Mouse (Mus musculus): ENCODE data around the gene Gm49342.

Gene Gm49342

GRCm38 (mm10) chr14:50976674-50977073 is 32.4 kb downstream of the Gm49342 start:
- no peak for TF ChIP-seq GATA4 (IDR thresholded peaks at IDR 0.05; ENCODE audit: insufficient replicate concordance, low read length)

GRCm38 (mm10) chr14:50979631-50980030 is 35.3 kb downstream of the Gm49342 start:
- no peak for TF ChIP-seq GATA4 (IDR thresholded peaks at IDR 0.05; ENCODE audit: insufficient replicate concordance, low read length)

- no peak for TF ChIP-seq GATA4 (IDR thresholded peaks at IDR 0.05; ENCODE audit: insufficient replicate concordance, low read length)
These were observed 36.9 kb downstream of the Gm49342 start for GRCm38 (mm10) chr14:50981207-50981606.

- TF ChIP-seq GATA4 (IDR thresholded peaks at IDR 0.05; ENCODE audit: insufficient replicate concordance, low read length) = no peak
These were observed 37.5 kb downstream of the Gm49342 start for GRCm38 (mm10) chr14:50981837-50982236.

- peak; percentile 61; the same call in 1 of the 2 replicates for TF ChIP-seq GATA4 (IDR thresholded peaks at IDR 0.05; ENCODE audit: insufficient replicate concordance, low read length)
These were observed 43.4 kb downstream of the Gm49342 start for GRCm38 (mm10) chr14:50987668-50988067.

- TF ChIP-seq GATA4 (IDR thresholded peaks at IDR 0.05; ENCODE audit: insufficient replicate concordance, low read length) = no peak
These were observed 46.7 kb downstream of the Gm49342 start for GRCm38 (mm10) chr14:50991037-50991436.

- no peak for TF ChIP-seq GATA4 (IDR thresholded peaks at IDR 0.05; ENCODE audit: insufficient replicate concordance, low read length)
These were observed 52.8 kb downstream of the Gm49342 start for GRCm38 (mm10) chr14:50997088-50997487.

GRCm38 (mm10) chr14:50997999-50998666 is 53.8 kb downstream of the Gm49342 start:
- peak; percentile 49; the same call in 1 of the 2 replicates for TF ChIP-seq GATA4 (IDR thresholded peaks at IDR 0.05; ENCODE audit: insufficient replicate concordance, low read length)

- TF ChIP-seq GATA4 (IDR thresholded peaks at IDR 0.05; ENCODE audit: insufficient replicate concordance, low read length) = no peak
These were observed 63.0 kb downstream of the Gm49342 start, which contains the start of gene Rnase10 for GRCm38 (mm10) chr14:51007152-51007801. Gene Rnase10 (plus strand): TSS chr14:51007751.

- TF ChIP-seq GATA4 (IDR thresholded peaks at IDR 0.05; ENCODE audit: insufficient replicate concordance, low read length) = peak; percentile 59; the same call in 1 of the 2 replicates
These were observed 63.8 kb downstream of the Gm49342 start for GRCm38 (mm10) chr14:51007914-51008713.

- no peak for TF ChIP-seq GATA4 (IDR thresholded peaks at IDR 0.05; ENCODE audit: insufficient replicate concordance, low read length)
These were observed 64.5 kb downstream of the Gm49342 start for GRCm38 (mm10) chr14:51008781-51009180.

GRCm38 (mm10) chr14:51009572-51009971 is 65.3 kb downstream of the Gm49342 start:
- no peak for TF ChIP-seq GATA4 (IDR thresholded peaks at IDR 0.05; ENCODE audit: insufficient replicate concordance, low read length)
